Mouse (Mus musculus) cerebellum, adult 18-20 months (tissue): ENCODE measurements at regions not wholly inside any gene's neighbourhood (a gene's known extent, or its start where the extent isn't known, plus 50 kb on each side); places are given as distances from the start of the nearest gene placed in this dataset.

ENCODE experiments used
- DNase-seq, 2 experiments: peaks; one replicate each; pipeline ENCODE4 v3.0.0; 2021

GRCm38 (mm10) chr12:25891391-25892167 is 523.5 kb downstream of the Rnf144a start:
- no peak for DNase-seq

GRCm38 (mm10) chr12:25890722-25891121 is 524.3 kb downstream of the Rnf144a start:
- DNase-seq: no peak

- peak; percentile 62 to 67 for DNase-seq
Observed at GRCm38 (mm10) chr12:25883771-25884171, 531.3 kb downstream of the Rnf144a start.

- DNase-seq: no peak
Observed at GRCm38 (mm10) chr12:25871816-25872215, 543.2 kb downstream of the Rnf144a start.

GRCm38 (mm10) chr12:25871001-25871461 is 544.0 kb downstream of the Rnf144a start:
- peak; percentile 70 to 82 for DNase-seq

- DNase-seq: peak; percentile 40 to 46
Observed at GRCm38 (mm10) chr12:25869846-25870245, 545.2 kb downstream of the Rnf144a start.

- DNase-seq: peak; percentile 45 to 55
Observed at GRCm38 (mm10) chr12:25865063-25865462, 550.0 kb downstream of the Rnf144a start.

- DNase-seq: peak; percentile 56 to 68
Observed at GRCm38 (mm10) chr12:25864113-25864852, 550.8 kb downstream of the Rnf144a start.

- no peak for DNase-seq
Observed at GRCm38 (mm10) chr12:25861100-25861499, 554.0 kb downstream of the Rnf144a start.

- no peak for DNase-seq
Observed at GRCm38 (mm10) chr12:25858397-25858796, 556.7 kb downstream of the Rnf144a start.

GRCm38 (mm10) chr12:25830057-25830456 is 585.0 kb downstream of the Rnf144a start:
- no peak for DNase-seq

GRCm38 (mm10) chr12:25827961-25828360 is 587.1 kb downstream of the Rnf144a start:
- DNase-seq: no peak

GRCm38 (mm10) chr12:25826928-25827327 is 588.1 kb downstream of the Rnf144a start:
- no peak for DNase-seq

- no peak for DNase-seq
Observed at GRCm38 (mm10) chr12:25826451-25826850, 588.6 kb downstream of the Rnf144a start.

- DNase-seq: no peak
Observed at GRCm38 (mm10) chr12:25816248-25816647, 598.8 kb downstream of the Rnf144a start.

- DNase-seq: no peak
Observed at GRCm38 (mm10) chr12:25795092-25795491, 620.0 kb downstream of the Rnf144a start.

- DNase-seq: peak; percentile 64 to 76
Observed at GRCm38 (mm10) chr12:25794571-25794970, 620.5 kb downstream of the Rnf144a start.

- DNase-seq: no peak
Observed at GRCm38 (mm10) chr12:25792571-25793075, 622.4 kb downstream of the Rnf144a start.

- no peak for DNase-seq
Observed at GRCm38 (mm10) chr12:25790956-25791355, 624.1 kb downstream of the Rnf144a start.

- peak; percentile 47 to 49 for DNase-seq
Observed at GRCm38 (mm10) chr12:25785646-25786606, 629.1 kb downstream of the Rnf144a start.

- no peak for DNase-seq
Observed at GRCm38 (mm10) chr12:25784401-25784800, 630.7 kb downstream of the Rnf144a start.

GRCm38 (mm10) chr12:25782972-25783717 is 631.9 kb downstream of the Rnf144a start:
- DNase-seq: no peak
